Mouse (Mus musculus): ENCODE results near the gene Fgfr2. TPM values are rescaled to one million over a fixed set of nuclear protein-coding genes. Genes with fewer than 3 reads are reported as not detected.

Fgfr2 gene
- polyA plus RNA-seq, 1 experiment = 1.7 TPM

GRCm38 (mm10) chr7:133024694-133025093, 98.5 kb downstream of the Fgfr2 start:
- Histone ChIP-seq H3K79me2 (ENCODE audit: control insufficient read depth, insufficient read depth) (peaks cover 83% of the 10 kb centered on the region), H3K79me3 (ENCODE audit: low read depth) (peaks cover 30% of the 10 kb centered on the region), H3K4me3 (ENCODE audit: insufficient read depth, poor library complexity, severe bottlenecking) (no peak overlapping the region), H3K36me3 (ENCODE audit: control insufficient read depth, insufficient read depth) (no peaks in the 10 kb centered on the region), H3ac (ENCODE audit: control insufficient read depth, insufficient read length, low read depth) (no peak overlapping the region), H3K27me3 (ENCODE audit: control insufficient read depth, insufficient read depth, insufficient read length) (no peaks in the 10 kb centered on the region)
- TF ChIP-seq MAX (IDR thresholded peaks at IDR 0.05) = no peak

- no peaks in the 10 kb centered on the region for H3K27me3 ChIP-seq (ENCODE audit: control insufficient read depth, insufficient read depth, insufficient read length)
- H3K36me3 ChIP-seq (ENCODE audit: control insufficient read depth, insufficient read depth) = no peaks in the 10 kb centered on the region
- no peak overlapping the region for H3ac ChIP-seq (ENCODE audit: control insufficient read depth, insufficient read length, low read depth)
- H3K79me2 ChIP-seq (ENCODE audit: control insufficient read depth, insufficient read depth) = peaks cover 79% of the 10 kb centered on the region
- H3K4me3 ChIP-seq (ENCODE audit: insufficient read depth, poor library complexity, severe bottlenecking) = no peak overlapping the region
- peaks cover 26% of the 10 kb centered on the region for H3K79me3 ChIP-seq (ENCODE audit: low read depth)
- TF ChIP-seq MYOG (IDR thresholded peaks at IDR 0.05; ENCODE audit: control insufficient read depth, extremely low read depth, insufficient read length) (no peak), USF1 (IDR thresholded peaks at IDR 0.05; ENCODE audit: low read depth) (no peak), MYOD1 (IDR thresholded peaks at IDR 0.05; ENCODE audit: control insufficient read depth, insufficient read length, low read depth) (no peak), MAX (IDR thresholded peaks at IDR 0.05) (no peak), CTCF (IDR thresholded peaks at IDR 0.05; ENCODE audit: control insufficient read depth, insufficient read depth, insufficient read length) (no peak), CEBPB (IDR thresholded peaks at IDR 0.05; ENCODE audit: low read depth) (no peak), FOSL1 (IDR thresholded peaks at IDR 0.05; ENCODE audit: insufficient read depth, low read length, poor library complexity, severe bottlenecking) (no peak)
These were observed 103.6 kb downstream of the Fgfr2 start for GRCm38 (mm10) chr7:133019481-133020020.

DNA sequence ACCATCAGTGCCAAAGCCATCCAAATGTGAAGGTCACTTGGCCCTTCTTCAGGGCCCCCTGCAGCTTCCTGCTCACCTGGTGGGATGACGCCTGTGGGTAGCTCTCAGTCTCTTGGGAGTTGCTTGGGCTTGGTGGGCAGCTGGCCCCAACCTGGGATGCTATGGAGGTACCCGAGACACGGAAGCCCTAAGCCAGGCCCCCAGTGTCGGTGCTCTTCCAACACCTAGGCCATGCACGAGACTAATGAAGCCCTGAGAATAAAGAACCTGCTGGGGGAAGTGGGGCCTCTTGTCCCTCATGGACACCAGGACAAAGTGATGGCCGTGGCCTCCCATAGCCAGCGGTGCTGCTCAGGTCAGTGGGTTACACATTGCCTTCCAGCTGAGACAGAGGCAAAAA, 104.2 kb downstream of the Fgfr2 start:
- Histone ChIP-seq H3ac (ENCODE audit: control insufficient read depth, insufficient read length, low read depth) (no peak overlapping the region), H3K36me3 (ENCODE audit: control insufficient read depth, insufficient read depth) (no peaks in the 10 kb centered on the region), H3K79me3 (ENCODE audit: low read depth) (peaks cover 24% of the 10 kb centered on the region), H3K79me2 (ENCODE audit: control insufficient read depth, insufficient read depth) (peaks cover 79% of the 10 kb centered on the region), H3K4me3 (ENCODE audit: insufficient read depth, poor library complexity, severe bottlenecking) (no peak overlapping the region), H3K27me3 (ENCODE audit: control insufficient read depth, insufficient read depth, insufficient read length) (no peaks in the 10 kb centered on the region)
- TF ChIP-seq USF1 (IDR thresholded peaks at IDR 0.05; ENCODE audit: low read depth) (no peak), CTCF (IDR thresholded peaks at IDR 0.05; ENCODE audit: control insufficient read depth, insufficient read depth, insufficient read length) (no peak), CEBPB (IDR thresholded peaks at IDR 0.05; ENCODE audit: low read depth) (no peak), MAX (IDR thresholded peaks at IDR 0.05) (no peak), FOSL1 (IDR thresholded peaks at IDR 0.05; ENCODE audit: insufficient read depth, low read length, poor library complexity, severe bottlenecking) (no peak), MYOG (IDR thresholded peaks at IDR 0.05; ENCODE audit: control insufficient read depth, extremely low read depth, insufficient read length) (no peak), MYOD1 (IDR thresholded peaks at IDR 0.05; ENCODE audit: control insufficient read depth, insufficient read length, low read depth) (no peak)

DNA sequence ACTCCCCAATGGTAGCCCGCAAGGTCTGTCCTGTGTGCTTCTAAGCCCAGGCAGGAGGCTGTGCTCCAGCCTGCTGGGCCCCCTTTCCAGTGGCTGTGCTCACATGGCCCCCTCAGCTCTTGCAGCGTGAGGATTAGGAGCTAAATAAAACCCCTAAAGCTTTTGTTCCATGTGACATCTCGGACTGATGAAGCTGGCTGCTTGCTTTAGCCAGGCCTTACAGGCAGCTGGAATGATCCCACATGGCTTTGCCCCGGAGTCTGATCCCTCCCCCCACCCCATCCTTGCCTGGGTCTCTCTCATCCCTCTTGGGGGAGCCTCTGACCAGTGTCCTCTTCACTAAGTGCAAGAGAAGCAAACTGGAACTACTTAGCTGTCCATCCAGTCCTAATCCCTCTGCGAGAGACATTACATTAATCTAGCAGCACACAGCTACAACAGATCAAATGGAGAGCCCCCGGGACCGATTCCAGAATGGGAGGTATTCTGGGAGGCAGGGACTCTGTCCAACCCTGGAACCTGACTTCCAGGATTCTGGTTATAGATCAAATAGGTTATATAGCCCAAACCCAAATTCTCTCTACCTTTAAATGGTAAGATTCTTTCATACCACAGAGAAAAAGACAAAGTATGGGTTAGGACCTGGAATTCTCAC, 107.6 kb downstream of the Fgfr2 start:
- Histone ChIP-seq H3K27me3 (ENCODE audit: control insufficient read depth, insufficient read depth, insufficient read length) (no peaks in the 10 kb centered on the region), H3K79me2 (ENCODE audit: control insufficient read depth, insufficient read depth) (peaks cover 70% of the 10 kb centered on the region), H3K4me3 (ENCODE audit: insufficient read depth, poor library complexity, severe bottlenecking) (no peak overlapping the region), H3K36me3 (ENCODE audit: control insufficient read depth, insufficient read depth) (no peaks in the 10 kb centered on the region), H3ac (ENCODE audit: control insufficient read depth, insufficient read length, low read depth) (no peak overlapping the region), H3K79me3 (ENCODE audit: low read depth) (peaks cover 20% of the 10 kb centered on the region)
- TF ChIP-seq MYOD1 (IDR thresholded peaks at IDR 0.05; ENCODE audit: control insufficient read depth, insufficient read length, low read depth) (no peak), CEBPB (IDR thresholded peaks at IDR 0.05; ENCODE audit: low read depth) (no peak), MAX (IDR thresholded peaks at IDR 0.05) (no peak), CTCF (IDR thresholded peaks at IDR 0.05; ENCODE audit: control insufficient read depth, insufficient read depth, insufficient read length) (no peak), MYOG (IDR thresholded peaks at IDR 0.05; ENCODE audit: control insufficient read depth, extremely low read depth, insufficient read length) (no peak), FOSL1 (IDR thresholded peaks at IDR 0.05; ENCODE audit: insufficient read depth, low read length, poor library complexity, severe bottlenecking) (no peak), USF1 (IDR thresholded peaks at IDR 0.05; ENCODE audit: low read depth) (no peak)

DNA sequence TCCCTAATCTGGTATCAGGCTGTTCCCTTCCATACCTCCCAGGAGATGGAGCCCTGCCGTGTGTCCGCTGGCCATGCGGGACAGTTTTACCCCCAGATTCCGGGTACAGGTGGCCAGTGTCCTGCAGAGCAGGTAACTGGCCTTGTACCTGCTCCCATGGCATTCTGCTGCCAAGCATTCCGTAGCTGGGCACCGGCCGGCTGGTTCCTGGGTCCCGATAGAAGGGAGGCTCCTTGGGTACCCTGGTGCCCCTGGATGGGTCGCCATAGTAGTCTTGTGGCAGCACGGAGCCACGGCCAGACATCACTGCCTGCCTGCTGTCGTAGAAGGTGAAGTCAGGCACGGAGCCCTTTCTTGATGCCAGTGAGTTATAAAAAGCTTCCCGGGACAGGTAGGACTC, 108.5 kb downstream of the Fgfr2 start:
- TF ChIP-seq CEBPB (IDR thresholded peaks at IDR 0.05; ENCODE audit: low read depth) (no peak), CTCF (IDR thresholded peaks at IDR 0.05; ENCODE audit: control insufficient read depth, insufficient read depth, insufficient read length) (no peak), USF1 (IDR thresholded peaks at IDR 0.05; ENCODE audit: low read depth) (no peak), MYOG (IDR thresholded peaks at IDR 0.05; ENCODE audit: control insufficient read depth, extremely low read depth, insufficient read length) (no peak), MAX (IDR thresholded peaks at IDR 0.05) (no peak)
- Histone ChIP-seq H3K79me2 (ENCODE audit: control insufficient read depth, insufficient read depth) (peaks cover 69% of the 10 kb centered on the region), H3K4me3 (ENCODE audit: insufficient read depth, poor library complexity, severe bottlenecking) (no peak overlapping the region), H3K79me3 (ENCODE audit: low read depth) (peaks cover 20% of the 10 kb centered on the region), H3K36me3 (ENCODE audit: control insufficient read depth, insufficient read depth) (peaks cover 3% of the 10 kb centered on the region), H3ac (ENCODE audit: control insufficient read depth, insufficient read length, low read depth) (no peak overlapping the region), H3K27me3 (ENCODE audit: control insufficient read depth, insufficient read depth, insufficient read length) (no peaks in the 10 kb centered on the region)

DNA sequence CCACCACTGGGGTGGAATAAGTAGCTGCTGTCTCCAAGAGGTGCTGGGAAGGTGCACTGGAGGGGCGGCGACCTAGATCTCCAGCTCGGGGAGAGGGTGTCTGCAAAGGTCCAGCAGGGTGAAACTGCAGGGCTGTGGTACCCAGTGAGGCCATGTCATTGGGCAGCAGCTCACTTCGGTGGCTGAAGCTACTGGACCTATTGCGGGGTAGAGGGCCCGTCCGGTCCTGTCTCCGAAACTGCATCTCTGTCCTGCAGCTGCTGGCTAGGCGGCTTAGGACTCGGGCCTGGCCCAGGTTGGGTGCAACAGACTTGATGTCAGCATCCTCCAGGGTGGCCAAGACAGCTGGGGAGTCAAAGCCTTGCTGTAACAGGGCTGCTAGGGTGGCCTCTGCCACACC, 109.2 kb downstream of the Fgfr2 start:
- TF ChIP-seq CEBPB (IDR thresholded peaks at IDR 0.05; ENCODE audit: low read depth) = no peak
- TF ChIP-seq USF1 (IDR thresholded peaks at IDR 0.05; ENCODE audit: low read depth) = no peak
- TF ChIP-seq MYOG (IDR thresholded peaks at IDR 0.05; ENCODE audit: control insufficient read depth, extremely low read depth, insufficient read length) = no peak
- no peak for TF ChIP-seq FOSL1 (IDR thresholded peaks at IDR 0.05; ENCODE audit: insufficient read depth, low read length, poor library complexity, severe bottlenecking)
- TF ChIP-seq CTCF (IDR thresholded peaks at IDR 0.05; ENCODE audit: control insufficient read depth, insufficient read depth, insufficient read length) = no peak
- TF ChIP-seq MAX (IDR thresholded peaks at IDR 0.05) = no peak
- TF ChIP-seq MYOD1 (IDR thresholded peaks at IDR 0.05; ENCODE audit: control insufficient read depth, insufficient read length, low read depth) = no peak
- peaks cover 18% of the 10 kb centered on the region for H3K79me3 ChIP-seq (ENCODE audit: low read depth)
- H3K36me3 ChIP-seq (ENCODE audit: control insufficient read depth, insufficient read depth) = peaks cover 4% of the 10 kb centered on the region

More for the DNA sequence above, 109.2 kb downstream of the Fgfr2 start:
- no peaks in the 10 kb centered on the region for H3K27me3 ChIP-seq (ENCODE audit: control insufficient read depth, insufficient read depth, insufficient read length)
- no peak overlapping the region for H3ac ChIP-seq (ENCODE audit: control insufficient read depth, insufficient read length, low read depth)
- H3K4me3 ChIP-seq (ENCODE audit: insufficient read depth, poor library complexity, severe bottlenecking) = no peak overlapping the region
- H3K79me2 ChIP-seq (ENCODE audit: control insufficient read depth, insufficient read depth) = peaks cover 64% of the 10 kb centered on the region
